Mouse (Mus musculus) intestine, embryonic 16.5 days (tissue): ENCODE data around the gene Rap1gap2. TPM values are rescaled to one million over a fixed set of nuclear protein-coding genes. Genes with fewer than 3 reads are reported as not detected.

Source experiments
- ATAC-seq: fragments of 200-750 bp; cut with Nextera tagmentation; 2 replicates; pipeline ENCODE4 v1.8.0; 2017; ENCODE audit warnings: moderate TSS enrichment, moderate library complexity
- H3K27ac ChIP-seq: fragments of 300-500 bp; sonication (generic); 2 replicates; pipeline ENCODE4 v1.5.1; 2014; ENCODE audit warnings: mild to moderate bottlenecking, low read length
- H3K27me3 ChIP-seq: fragments of 300-500 bp; sonication (generic); replicated peaks from 2 replicates; pipeline ENCODE4 v1.6.1; 2014; ENCODE audit warnings: low read length, control low read depth, mixed read lengths; ENCODE audit not compliant: control insufficient read depth, insufficient read depth
- H3K36me3 ChIP-seq: fragments of 300-500 bp; sonication (generic); 2 replicates; pipeline ENCODE4 v1.6.1; 2014; ENCODE audit warnings: low read length, control low read depth; ENCODE audit not compliant: control insufficient read depth, insufficient read depth
- H3K4me1 ChIP-seq: fragments of 300-500 bp; sonication (generic); 2 replicates; pipeline ENCODE4 v1.6.1; 2014; ENCODE audit warnings: low read length, control low read depth, mixed read lengths; ENCODE audit not compliant: control insufficient read depth, insufficient read depth
- H3K4me2 ChIP-seq: fragments of 300-500 bp; sonication (generic); 2 replicates; pipeline ENCODE4 v1.6.1; 2014; ENCODE audit warnings: low read depth, low read length, control low read depth
- H3K4me3 ChIP-seq: fragments of 300-500 bp; sonication (generic); 2 replicates; pipeline ENCODE4 v1.5.1; 2014; ENCODE audit warnings: mild to moderate bottlenecking, low read length
- H3K9ac ChIP-seq: fragments of 300-500 bp; sonication (generic); 2 replicates; pipeline ENCODE4 v1.6.1; 2014; ENCODE audit warnings: low read depth, low read length
- H3K9me3 ChIP-seq: fragments of 300-500 bp; sonication (generic); 2 replicates; pipeline ENCODE4 v1.6.1; 2016; ENCODE audit warnings: low read length, control low read depth; ENCODE audit not compliant: control insufficient read depth
- WGBS: fragments of 180-500 bp; shearing (Covaris S2); extraction: QIAGEN DNeasy Blood & Tissue Kit; methylation state at CpG from one replicate; pipeline ENCODE4 v1.1.7; 2014; 5-methylcytosine and 5-hydroxymethylcytosine counted together
- polyA plus RNA-seq: library from polyadenylated mRNA; unstranded; fragments of >200 nt; fragmentation: Nextera tagmentation; extraction: Ambion mirVana; gene quantifications from 2 replicates; pipeline ENCODE4 v1.2.1, GENCODE M21; 2015

The Rap1gap2 gene
- polyA plus RNA-seq, 1 experiment from 2014 or later = 8.4 TPM

DNA sequence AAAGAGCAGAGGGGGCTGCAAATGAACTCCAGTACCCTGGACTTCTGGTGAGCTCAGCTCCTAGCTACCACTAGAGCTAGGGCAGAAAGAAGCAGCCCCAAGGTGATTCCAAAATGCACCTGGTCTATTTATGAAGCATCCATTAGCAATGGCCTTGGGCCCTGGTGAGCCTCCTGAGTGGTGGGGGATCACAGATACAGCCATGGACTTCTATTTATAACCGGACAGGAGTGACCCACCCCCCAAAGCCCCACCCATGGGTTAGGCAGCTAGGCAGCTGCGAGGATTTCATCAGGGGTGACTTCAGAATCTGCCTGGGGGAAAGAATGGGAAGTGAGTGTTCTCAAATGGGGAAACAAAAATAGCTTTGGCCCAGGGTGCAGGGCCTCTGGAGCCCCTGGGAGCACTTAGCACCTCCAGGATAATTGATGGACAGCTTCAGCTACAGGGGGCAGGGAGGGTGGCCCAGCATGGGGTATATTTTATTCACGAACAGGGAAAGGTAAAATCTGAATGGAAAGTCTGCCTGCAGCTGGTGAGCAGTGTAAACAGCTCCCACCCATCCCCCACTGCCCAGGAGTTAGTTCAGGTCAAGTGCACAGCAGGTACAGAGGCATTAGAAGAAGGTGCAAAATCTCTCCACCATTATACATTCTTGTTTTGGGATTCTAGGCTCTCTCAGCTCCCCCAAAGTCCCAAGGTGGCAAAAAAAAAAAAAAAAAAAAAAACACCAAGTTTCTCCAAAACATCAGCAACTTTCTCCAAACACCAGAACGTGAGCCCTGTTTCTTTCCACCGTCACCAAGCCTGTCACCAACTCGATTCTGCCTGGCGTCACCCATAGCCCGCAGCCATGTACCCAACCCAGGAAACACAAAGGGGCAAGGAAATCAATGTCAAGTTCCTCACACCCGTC lies 86.4 kb downstream of the Rap1gap2 start:
- no peak for ATAC-seq
- peaks cover 18% of the 10 kb centered on the region for H3K4me1 ChIP-seq
- peak overlapping the region; percentile 94; the same call in 1 of the 2 replicates for H3K4me2 ChIP-seq
- WGBS = 59% methylated on average over 9 of the region's 9 CpGs
- no peak overlapping the region for H3K4me3 ChIP-seq
- no peaks in the 10 kb centered on the region for H3K36me3 ChIP-seq
- no peak overlapping the region; the same call in 1 of the 2 replicates for H3K27ac ChIP-seq
- H3K9ac ChIP-seq = 0 out of 2 replicates have a peak overlapping the region, but pooled peaks have one; percentile 72
- no peaks in the 10 kb centered on the region for H3K9me3 ChIP-seq
- peaks cover 10% of the 10 kb centered on the region; the same call in 1 of the 2 replicates for H3K27me3 ChIP-seq

DNA sequence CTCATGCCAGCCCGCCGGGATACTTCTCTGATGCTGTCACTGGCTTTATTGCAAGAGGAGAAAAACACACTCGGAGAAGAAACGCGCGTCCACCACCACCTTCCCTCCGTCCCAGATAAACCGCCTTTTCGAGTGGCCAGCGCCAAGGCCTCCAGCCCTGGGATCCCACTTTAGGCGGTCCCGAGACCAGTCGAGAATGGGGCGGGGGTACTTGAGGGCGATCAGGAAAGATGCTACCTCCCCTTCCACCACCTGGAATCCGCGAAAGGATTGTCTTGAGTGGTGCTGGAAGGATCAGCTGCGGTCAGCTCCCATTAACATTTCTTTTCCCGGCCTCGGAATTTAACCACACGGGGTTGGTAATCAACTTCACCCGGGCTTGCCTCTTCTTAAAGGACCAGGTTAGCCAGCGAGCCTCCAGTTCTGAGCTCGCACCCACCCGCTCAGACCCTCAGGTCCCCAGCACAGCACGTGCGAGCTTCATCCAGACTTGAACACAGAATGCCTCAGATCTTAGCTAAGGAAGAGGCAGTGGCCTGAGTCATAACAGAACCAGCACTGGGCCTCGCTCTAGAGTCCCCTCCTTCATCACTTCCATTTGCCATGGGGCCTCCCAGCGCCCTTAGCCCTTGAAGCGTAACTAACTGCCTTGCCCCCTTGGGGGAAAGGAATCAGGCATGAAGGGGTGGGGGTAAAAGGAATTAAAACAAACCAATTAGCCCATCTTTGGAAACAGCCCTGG lies 87.3 kb downstream of the Rap1gap2 start:
- peak; percentile 1; the same call in 1 of the 2 replicates for ATAC-seq
- peak overlapping the region; percentile 91 for H3K27ac ChIP-seq
- H3K4me2 ChIP-seq = peak overlapping the region; percentile 94
- peaks cover 18% of the 10 kb centered on the region for H3K4me1 ChIP-seq
- WGBS = 10% methylated on average over 30 of the region's 30 CpGs
- peak overlapping the region; percentile 72 for H3K9ac ChIP-seq
- H3K4me3 ChIP-seq = peak overlapping the region; percentile 64
- H3K9me3 ChIP-seq = no peaks in the 10 kb centered on the region
- no peaks in the 10 kb centered on the region for H3K36me3 ChIP-seq
- H3K27me3 ChIP-seq = peaks cover 10% of the 10 kb centered on the region; the same call in 1 of the 2 replicates

DNA sequence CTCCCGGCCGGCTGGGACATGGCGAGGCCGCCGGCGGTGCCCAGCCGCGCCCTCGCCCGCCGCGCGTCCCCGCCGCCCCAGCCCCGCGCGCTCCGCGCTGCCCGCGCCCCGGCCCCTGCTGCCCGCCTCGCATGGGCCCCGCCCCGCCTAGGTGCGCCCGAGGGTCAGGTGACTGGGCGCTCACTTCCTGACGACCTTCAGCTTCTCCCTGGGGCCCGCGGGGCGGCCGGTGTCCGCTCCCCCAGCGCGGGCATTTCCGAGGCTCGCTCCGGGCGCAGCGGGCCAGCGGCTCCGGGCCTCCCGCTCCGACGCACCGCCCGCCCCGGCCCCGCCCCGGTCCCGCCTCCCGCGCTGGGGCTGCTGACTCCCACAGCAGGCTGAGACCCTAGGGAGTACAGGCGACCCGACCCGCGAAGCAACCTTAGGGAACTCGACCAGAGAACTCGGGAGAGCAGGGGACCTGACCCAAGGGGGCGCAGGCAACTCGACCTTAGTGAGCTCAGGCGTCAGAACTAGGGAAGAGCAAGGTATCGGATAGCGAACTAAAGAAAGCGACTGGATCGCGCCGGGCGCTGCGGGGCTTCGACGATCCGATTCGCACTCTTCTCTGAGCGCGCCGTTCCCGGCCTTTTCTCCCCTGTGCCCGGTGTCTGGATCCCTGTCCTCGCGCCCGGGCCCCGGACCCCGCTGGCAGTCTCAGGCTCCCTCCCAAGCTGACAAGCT lies 88.1 kb downstream of the Rap1gap2 start:
- Histone ChIP-seq H3K4me2 (peak overlapping the region; percentile 94), H3K4me3 (peak overlapping the region; percentile 64)
- WGBS = under 1% methylated on average over 68 of the region's 87 CpGs

DNA sequence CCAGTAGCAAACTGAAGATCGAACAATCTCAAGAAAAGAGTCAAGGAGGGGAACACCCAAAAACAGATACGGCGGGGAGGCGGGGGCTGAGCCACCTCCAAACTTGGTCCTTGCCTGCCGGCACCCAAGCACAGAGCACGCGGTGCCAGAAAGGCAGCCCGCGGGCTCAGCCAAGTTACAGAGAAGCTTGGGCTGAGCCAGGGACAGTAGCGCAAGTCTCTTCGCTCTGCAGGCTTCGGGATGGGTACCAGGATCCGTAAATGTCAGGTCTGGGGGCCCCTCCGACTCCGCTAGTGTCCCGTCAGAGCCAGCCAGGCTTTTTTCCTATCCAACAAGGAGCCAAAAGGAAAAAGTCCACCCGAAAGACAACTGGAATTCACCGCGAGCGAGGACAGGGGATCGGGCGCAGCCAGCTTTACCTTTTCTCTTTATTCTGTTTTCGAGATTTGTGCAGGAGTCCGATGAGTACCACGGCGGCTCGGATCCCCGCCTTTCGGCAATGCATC lies 88.7 kb downstream of the Rap1gap2 start:
- H3K9ac ChIP-seq = peak overlapping the region; percentile 72
- peaks cover 10% of the 10 kb centered on the region; the same call in 1 of the 2 replicates for H3K27me3 ChIP-seq
- WGBS = 1% methylated on average over 29 of the region's 29 CpGs
- ATAC-seq = peak; percentile 44
- H3K4me3 ChIP-seq = peak overlapping the region; percentile 64
- H3K27ac ChIP-seq = peak overlapping the region; percentile 91
- no peaks in the 10 kb centered on the region for H3K36me3 ChIP-seq
- peak overlapping the region; percentile 94 for H3K4me2 ChIP-seq
- no peaks in the 10 kb centered on the region for H3K9me3 ChIP-seq
- H3K4me1 ChIP-seq = peaks cover 22% of the 10 kb centered on the region

More for the DNA sequence above, 88.1 kb downstream of the Rap1gap2 start:
- Histone ChIP-seq H3K9me3 (no peaks in the 10 kb centered on the region), H3K36me3 (no peaks in the 10 kb centered on the region), H3K4me1 (peaks cover 21% of the 10 kb centered on the region), H3K27ac (peak overlapping the region; percentile 91), H3K9ac (peak overlapping the region; percentile 72), H3K27me3 (peaks cover 10% of the 10 kb centered on the region; the same call in 1 of the 2 replicates)
- ATAC-seq = peak; percentile 93

DNA sequence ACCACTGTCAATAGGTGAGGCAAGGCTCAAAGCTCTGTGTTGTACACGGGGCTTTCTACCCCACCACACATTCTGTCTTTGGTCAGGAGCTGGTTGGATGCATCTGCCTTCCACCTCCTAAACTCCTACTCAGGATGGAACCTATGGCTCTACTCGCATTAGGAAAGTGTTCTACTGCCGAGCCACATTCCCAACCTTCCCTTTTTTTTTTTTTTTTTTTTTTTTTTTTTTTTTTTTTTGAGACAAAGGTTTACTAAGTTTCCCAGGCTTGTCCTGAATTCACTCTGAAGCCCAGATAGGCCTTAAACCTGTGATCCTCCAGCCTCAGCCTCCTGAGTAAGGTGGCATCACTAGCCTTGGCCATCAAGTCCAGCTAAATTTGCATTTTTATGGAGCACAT lies 90.5 kb downstream of the Rap1gap2 start:
- no peaks in the 10 kb centered on the region for H3K36me3 ChIP-seq
- peaks cover 10% of the 10 kb centered on the region; the same call in 1 of the 2 replicates for H3K27me3 ChIP-seq
- H3K4me3 ChIP-seq = 0 out of 2 replicates have a peak overlapping the region, but pooled peaks have one; percentile 64
- no peak overlapping the region for H3K9ac ChIP-seq
- ATAC-seq = no peak
- no peaks in the 10 kb centered on the region for H3K9me3 ChIP-seq
- 84% methylated on average over 3 of the region's 3 CpGs for WGBS
- no peak overlapping the region for H3K27ac ChIP-seq
- H3K4me1 ChIP-seq = peaks cover 17% of the 10 kb centered on the region
- peak overlapping the region; percentile 94; the same call in 1 of the 2 replicates for H3K4me2 ChIP-seq

DNA sequence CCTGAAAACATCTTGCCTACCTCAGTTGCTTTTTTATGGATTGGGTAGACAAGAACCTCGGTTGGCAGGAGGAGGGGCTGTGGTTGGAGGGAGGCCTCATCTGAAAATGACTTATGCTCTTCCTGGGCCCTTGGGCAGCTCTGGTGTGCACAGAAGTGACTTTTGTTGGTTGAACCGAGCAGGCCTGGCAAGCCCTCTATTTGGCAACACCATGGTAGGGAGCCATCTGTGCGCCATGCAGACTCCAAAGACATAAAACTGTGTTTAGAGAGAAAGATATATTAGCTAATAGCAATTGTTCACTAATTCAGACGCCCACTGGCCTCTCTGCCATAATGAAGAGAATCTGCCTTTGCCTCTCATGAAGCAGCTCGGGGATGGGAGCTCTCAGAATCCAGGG lies 94.6 kb downstream of the Rap1gap2 start:
- no peaks in the 10 kb centered on the region for H3K9me3 ChIP-seq
- H3K27me3 ChIP-seq = no peaks in the 10 kb centered on the region
- no peak overlapping the region for H3K4me3 ChIP-seq
- WGBS = 69% methylated on average over 5 of the region's 5 CpGs
- H3K4me1 ChIP-seq = peaks cover 5% of the 10 kb centered on the region
- no peak for ATAC-seq
- H3K36me3 ChIP-seq = no peaks in the 10 kb centered on the region
- H3K27ac ChIP-seq = no peak overlapping the region
- H3K9ac ChIP-seq = no peak overlapping the region
- H3K4me2 ChIP-seq = no peak overlapping the region

DNA sequence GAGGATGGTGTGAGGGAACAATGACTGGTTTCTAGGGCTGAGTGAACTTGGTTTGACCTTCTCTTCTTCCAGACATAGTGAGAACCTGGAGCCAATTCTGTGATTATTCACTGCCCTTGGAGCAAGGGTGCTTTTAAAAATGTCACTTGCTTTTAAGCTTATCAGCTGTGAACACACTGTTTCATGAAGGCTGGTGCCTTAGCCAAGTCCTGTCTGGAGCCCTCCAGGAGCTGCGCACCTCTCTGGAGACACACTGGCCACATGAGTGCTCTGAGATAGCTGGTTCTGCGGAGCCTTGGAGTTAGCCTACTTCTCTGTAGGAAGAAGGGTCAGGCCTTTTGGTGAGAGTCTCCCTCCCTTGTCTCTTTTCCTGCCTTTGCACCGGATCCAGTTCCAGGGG lies 95.7 kb downstream of the Rap1gap2 start:
- Histone ChIP-seq H3K4me3 (no peak overlapping the region), H3K27ac (no peak overlapping the region), H3K9me3 (no peaks in the 10 kb centered on the region), H3K4me2 (no peak overlapping the region), H3K36me3 (no peaks in the 10 kb centered on the region), H3K4me1 (peaks cover 5% of the 10 kb centered on the region), H3K27me3 (no peaks in the 10 kb centered on the region), H3K9ac (no peak overlapping the region)
- WGBS = 75% methylated on average over 3 of the region's 3 CpGs
- no peak for ATAC-seq

DNA sequence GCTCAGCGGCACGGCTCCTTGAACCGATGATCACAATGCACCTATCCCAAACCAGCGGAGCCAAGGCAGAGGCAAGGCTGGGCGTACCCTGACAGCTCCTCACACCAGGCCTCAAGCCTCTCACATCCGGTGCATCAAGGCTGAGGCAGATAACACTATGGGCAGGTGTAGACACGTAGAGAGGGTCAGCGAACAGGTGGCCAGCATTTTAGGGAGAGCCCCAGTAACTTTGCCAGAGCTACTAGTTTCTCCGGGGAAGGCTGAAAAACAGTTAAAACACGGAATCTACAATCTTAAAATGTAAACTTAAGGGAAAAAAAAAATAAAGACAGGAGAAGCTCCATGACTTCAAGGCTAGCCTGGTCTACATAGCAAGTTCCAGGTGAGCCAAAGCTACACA lies 98.1 kb downstream of the Rap1gap2 start:
- H3K9ac ChIP-seq = no peak overlapping the region
- no peaks in the 10 kb centered on the region for H3K36me3 ChIP-seq
- no peaks in the 10 kb centered on the region for H3K9me3 ChIP-seq
- H3K4me2 ChIP-seq = no peak overlapping the region
- no peak for ATAC-seq
- no peak overlapping the region for H3K4me3 ChIP-seq
- H3K4me1 ChIP-seq = peaks cover 1% of the 10 kb centered on the region; the same call in 1 of the 2 replicates
- 89% methylated on average over 10 of the region's 10 CpGs for WGBS
- no peak overlapping the region for H3K27ac ChIP-seq
- no peaks in the 10 kb centered on the region for H3K27me3 ChIP-seq
